Mouse (Mus musculus): ENCODE results near the gene Ntrk3.

Ntrk3 gene

GRCm38 (mm10) chr7:78361341-78362309 lies 376.2 kb downstream of the Ntrk3 start:
- DNase-seq (ENCODE audit: low spot score) = no peak

- no peak for DNase-seq (ENCODE audit: low spot score)
Measured at GRCm38 (mm10) chr7:78347464-78347863, 390.3 kb downstream of the Ntrk3 start.

DNA sequence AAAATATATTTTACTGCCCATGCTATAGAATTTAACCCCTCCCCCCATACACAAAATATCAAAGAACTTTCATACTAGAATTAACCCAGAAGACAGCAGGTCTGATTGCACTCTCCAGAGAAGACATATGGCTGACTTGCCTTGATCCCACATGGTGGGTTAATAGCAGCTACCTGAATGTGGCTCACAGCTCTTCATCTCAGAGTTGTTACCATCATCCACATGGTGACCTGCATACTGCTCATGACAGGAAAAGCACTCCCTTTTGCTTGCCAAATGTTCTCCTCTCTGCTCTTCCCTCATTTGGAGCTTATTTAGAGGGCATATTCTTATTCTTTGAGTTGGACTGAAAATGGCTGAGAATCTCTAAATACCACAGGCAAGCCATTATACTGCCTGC lies 404.4 kb downstream of the Ntrk3 start:
- DNase-seq (ENCODE audit: low spot score) = no peak

GRCm38 (mm10) chr7:78328301-78328700 lies 409.5 kb downstream of the Ntrk3 start:
- no peak for DNase-seq (ENCODE audit: low spot score)

GRCm38 (mm10) chr7:78326185-78326584 lies 411.6 kb downstream of the Ntrk3 start:
- DNase-seq (ENCODE audit: low spot score) = no peak

- no peak for DNase-seq (ENCODE audit: low spot score)
Measured at GRCm38 (mm10) chr7:78318640-78319039, 419.2 kb downstream of the Ntrk3 start.

DNA sequence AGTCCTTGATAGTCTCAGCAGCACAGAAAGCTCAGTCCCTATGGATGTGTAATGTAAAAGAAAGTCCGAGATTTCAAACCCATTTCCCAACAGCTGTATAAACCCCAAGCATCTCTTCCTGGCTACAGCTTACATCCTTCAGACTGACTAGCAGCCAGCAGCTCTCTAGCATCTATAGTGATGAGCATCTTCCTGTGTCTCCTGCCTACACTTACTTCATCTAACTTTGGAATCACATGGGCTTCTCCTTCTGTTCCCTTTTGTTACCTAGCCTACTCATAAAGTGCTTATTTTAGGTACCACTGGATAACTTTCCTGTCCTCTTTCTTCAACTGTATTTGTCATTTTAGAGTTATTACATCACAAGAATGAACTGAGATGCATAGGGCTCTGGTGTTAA lies 432.0 kb downstream of the Ntrk3 start:
- DNase-seq (ENCODE audit: low spot score) = no peak

DNA sequence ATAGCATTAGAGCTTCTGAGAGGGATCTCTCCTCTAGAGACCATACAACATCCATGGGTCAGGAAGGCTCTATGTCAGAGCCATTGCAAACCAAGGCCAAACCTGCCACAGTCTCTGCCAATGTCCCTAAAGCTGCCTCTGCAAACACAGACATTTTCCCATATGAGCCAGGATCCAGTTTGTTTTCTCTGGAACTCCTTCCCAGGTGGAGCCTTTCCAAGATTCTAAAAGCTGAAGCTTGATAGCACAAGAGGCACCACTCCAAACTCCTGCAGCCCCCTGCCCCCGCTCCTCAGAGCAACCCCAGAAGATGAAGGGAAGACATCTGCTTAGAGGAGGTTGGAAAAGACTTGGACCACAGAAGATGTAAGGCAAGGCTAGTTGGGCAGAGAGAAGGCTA lies 432.8 kb downstream of the Ntrk3 start:
- no peak for DNase-seq (ENCODE audit: low spot score)

DNA sequence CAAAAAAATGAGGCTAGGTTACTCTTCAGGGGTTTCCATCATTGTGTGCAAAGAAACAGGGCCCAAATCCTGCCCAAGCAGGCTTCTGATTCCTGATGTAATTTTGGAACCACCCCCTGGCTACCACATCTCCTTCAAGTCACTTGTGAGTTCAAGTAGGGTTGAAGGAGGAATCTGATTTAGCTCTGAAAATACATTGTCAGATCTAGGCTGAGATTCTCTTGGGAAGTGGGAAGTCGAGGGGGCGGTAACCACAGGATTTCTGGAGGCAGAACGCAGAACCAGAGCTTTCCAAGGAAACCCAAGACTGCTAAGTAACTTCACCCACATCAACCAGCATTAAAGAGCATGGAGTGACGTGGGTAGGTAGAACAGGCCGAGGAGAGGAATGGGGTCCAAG lies 440.5 kb downstream of the Ntrk3 start:
- DNase-seq (ENCODE audit: low spot score) = no peak

- no peak for DNase-seq (ENCODE audit: low spot score)
Measured at GRCm38 (mm10) chr7:78294322-78294721, 443.5 kb downstream of the Ntrk3 start.

DNA sequence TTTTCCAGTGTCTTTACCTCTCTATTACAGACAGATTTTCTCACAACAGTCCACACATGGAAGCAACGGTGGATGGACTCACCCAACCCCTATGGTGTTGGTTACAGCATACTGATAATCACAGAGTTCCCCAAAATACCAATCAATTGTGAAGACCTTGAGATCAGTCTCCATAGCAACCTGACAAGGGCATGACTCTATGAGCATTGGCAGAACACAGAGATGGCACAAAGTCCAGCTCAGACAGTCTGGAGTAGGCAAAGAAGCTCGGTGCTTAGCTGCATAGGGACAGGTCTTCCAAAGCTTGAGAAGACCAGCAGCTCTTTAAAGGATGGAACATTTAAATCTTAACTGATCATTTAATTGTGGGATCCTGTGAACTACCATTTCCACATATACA lies 447.6 kb downstream of the Ntrk3 start:
- no peak for DNase-seq (ENCODE audit: low spot score)

GRCm38 (mm10) chr7:78286516-78287238 lies 451.1 kb downstream of the Ntrk3 start:
- DNase-seq (ENCODE audit: low spot score) = no peak

GRCm38 (mm10) chr7:78269506-78270250 lies 468.1 kb downstream of the Ntrk3 start:
- DNase-seq (ENCODE audit: low spot score) = no peak

GRCm38 (mm10) chr7:78267461-78268007 lies 470.3 kb downstream of the Ntrk3 start:
- DNase-seq (ENCODE audit: low spot score) = no peak

DNA sequence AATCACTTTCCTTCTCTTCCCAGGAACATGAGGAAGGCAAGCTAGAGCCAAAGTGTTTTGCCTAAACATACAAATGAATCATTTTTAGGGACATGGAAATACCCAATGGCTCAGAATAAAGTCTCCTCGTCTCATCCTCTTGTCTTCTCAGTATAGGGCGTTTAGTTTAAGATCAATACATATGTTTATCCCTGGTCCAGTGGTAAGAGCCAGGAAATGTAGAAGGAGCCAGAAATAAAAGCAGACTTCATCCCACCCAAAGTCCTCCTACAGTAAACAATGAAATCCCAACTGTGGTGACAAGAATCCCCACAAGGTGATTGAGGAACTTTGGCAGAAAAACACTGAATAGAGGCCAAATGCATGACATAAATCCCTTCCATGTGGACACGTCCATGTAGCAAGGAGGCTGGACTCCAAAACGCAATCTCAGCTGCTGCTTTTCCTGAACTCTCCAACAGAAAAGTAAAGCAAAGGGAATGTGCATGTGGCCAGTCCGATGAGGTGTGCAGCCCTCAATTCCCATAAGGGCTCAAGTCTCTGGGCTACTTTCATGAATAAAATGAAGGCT lies 473.3 kb downstream of the Ntrk3 start:
- DNase-seq (ENCODE audit: low spot score) = no peak

GRCm38 (mm10) chr7:78261420-78262125 lies 476.2 kb downstream of the Ntrk3 start:
- DNase-seq (ENCODE audit: low spot score) = no peak

DNA sequence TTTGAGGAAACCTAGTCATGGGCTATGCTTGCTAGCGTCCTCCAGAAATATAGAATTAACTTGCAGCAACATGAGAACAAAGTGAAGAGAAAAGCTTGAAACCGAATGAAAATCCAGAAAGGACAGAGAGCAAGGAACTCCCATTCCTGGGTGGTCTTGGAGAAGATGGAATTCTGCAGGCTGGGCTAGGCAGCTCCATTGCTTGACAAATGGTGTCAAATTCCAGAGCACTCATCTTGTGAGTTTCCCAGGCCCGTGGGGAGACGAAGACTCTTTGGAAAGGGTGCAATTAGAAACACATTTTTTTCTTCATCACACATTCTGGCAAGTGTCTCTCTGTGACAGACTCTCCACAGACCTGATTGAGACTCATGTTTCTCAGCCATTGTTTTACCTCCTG lies 479.7 kb downstream of the Ntrk3 start:
- DNase-seq (ENCODE audit: low spot score) = no peak

DNA sequence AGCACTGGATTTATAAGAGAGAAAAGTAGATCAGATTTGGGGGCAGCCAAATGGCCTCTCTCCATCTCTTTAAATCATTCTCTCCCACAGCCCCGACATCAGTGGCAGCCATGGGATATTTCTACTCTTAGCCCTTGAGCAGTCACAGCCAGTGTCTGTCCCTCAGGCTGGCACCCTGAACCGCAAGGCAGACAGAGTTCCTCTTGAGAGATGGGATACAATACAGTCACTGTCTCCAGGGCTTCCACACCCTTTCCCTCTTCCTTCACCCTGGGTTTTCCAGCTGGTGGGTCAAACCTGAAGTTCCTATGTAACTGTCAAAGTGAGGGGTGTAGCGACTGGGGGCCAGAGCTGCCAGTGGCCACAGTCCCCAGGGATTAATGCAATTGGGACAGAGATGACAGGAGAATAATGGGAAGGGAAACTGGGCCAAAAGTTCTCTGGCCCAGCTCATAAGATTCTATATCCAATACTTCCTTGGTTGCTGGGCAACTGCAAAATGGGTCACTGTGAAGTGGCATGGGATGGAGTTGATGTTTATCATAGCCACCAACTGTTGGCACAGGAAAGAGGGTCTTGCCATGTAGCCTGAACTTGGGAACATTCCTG lies 483.9 kb downstream of the Ntrk3 start:
- no peak for DNase-seq (ENCODE audit: low spot score)

DNA sequence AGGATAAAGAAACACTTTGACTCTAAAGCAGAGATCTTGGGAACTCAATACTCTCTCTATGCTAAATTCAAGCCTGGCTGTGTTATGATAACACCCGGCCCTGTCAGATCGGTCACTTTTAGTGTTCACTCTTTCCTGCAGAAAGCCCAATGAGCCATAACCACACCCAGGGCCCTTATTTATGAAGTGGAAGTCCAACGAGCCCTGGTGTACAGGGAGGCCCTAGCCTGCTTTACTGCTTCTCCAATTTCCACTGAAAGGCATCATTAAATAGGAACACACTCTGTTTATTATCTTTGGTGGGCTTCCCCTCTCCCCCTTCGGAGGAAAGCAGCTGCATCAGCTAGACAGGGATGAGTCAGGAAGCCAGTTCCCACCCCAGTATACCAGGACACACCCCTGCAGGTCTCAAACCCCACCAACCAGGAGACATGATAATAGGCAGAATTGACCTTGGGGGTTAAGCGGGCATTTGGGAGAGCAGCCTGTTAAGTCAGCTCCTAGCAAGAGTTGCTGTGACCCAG lies 489.6 kb downstream of the Ntrk3 start:
- no peak for DNase-seq (ENCODE audit: low spot score)

GRCm38 (mm10) chr7:78239012-78239411 lies 498.8 kb downstream of the Ntrk3 start:
- DNase-seq (ENCODE audit: low spot score) = no peak

DNA sequence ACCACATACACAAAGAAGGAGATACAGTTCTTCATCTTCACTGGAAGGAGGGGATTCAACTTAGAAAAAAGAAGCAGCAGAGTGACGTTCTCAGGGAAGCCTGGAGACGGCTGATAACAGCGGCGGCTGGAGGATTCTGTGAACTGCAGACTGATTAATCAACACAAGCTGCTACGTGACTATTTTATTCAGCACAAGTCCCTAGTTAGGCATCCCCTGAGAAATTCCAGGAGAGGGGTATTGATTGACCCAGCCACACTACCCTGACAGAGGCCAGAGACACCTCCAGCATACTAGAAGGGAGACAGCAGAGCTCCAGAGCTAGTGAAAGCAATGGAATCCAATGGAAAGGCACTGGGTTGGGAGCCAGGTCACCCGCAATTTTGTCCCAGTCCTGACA lies 516.1 kb downstream of the Ntrk3 start:
- no peak for DNase-seq (ENCODE audit: low spot score)
